Mouse (Mus musculus) stomach, postnatal 0 days (tissue): ENCODE data around the gene Krtap5-2. TPM values are rescaled to one million over a fixed set of nuclear protein-coding genes. Genes with fewer than 3 reads are reported as not detected.

ENCODE experiments used
- ATAC-seq: fragments of 200-750 bp; cut with Nextera tagmentation; 2 replicates; pipeline ENCODE4 v1.8.0; 2017; ENCODE audit not compliant: low FRiP score, low TSS enrichment
- DNase-seq: peaks from one replicate; pipeline ENCODE4 v3.0.0-alpha.2; 2016; ENCODE audit warnings: low spot score
- H3K27ac ChIP-seq: fragments of 300-500 bp; sonication (generic); replicated peaks from 2 replicates; pipeline ENCODE4 v1.5.1; 2014; ENCODE audit warnings: mild to moderate bottlenecking, control low read depth
- H3K27me3 ChIP-seq: fragments of 300-500 bp; sonication (generic); 2 replicates; pipeline ENCODE4 v1.6.1; 2014; ENCODE audit warnings: low read length; ENCODE audit not compliant: control insufficient read depth, insufficient read depth
- H3K36me3 ChIP-seq: fragments of 300-500 bp; sonication (generic); 2 replicates; pipeline ENCODE4 v1.6.1; 2014; ENCODE audit warnings: low read length, mixed read lengths; ENCODE audit not compliant: control insufficient read depth, insufficient read depth
- H3K4me1 ChIP-seq: fragments of 300-500 bp; sonication (generic); replicated peaks from 2 replicates; pipeline ENCODE4 v1.6.1; 2014; ENCODE audit warnings: antibody characterized with exemption; ENCODE audit not compliant: control insufficient read depth, insufficient read depth
- H3K4me2 ChIP-seq: fragments of 300-500 bp; sonication (generic); replicated peaks from 2 replicates; pipeline ENCODE4 v1.6.1; 2014; ENCODE audit warnings: low read depth, mild to moderate bottlenecking, control low read depth, moderate library complexity
- H3K4me3 ChIP-seq: fragments of 300-500 bp; sonication (generic); 2 replicates; pipeline ENCODE4 v1.5.1; 2014; ENCODE audit warnings: low read depth, low read length, control low read depth
- H3K9ac ChIP-seq: fragments of 300-500 bp; sonication (generic); 2 replicates; pipeline ENCODE4 v1.6.1; 2014; ENCODE audit warnings: mild to moderate bottlenecking, low read length, control low read depth, mixed read lengths
- H3K9me3 ChIP-seq: fragments of 300-500 bp; sonication (generic); 2 replicates; pipeline ENCODE4 v1.6.1; 2016; ENCODE audit warnings: low read length; ENCODE audit not compliant: control insufficient read depth
- CTCF ChIP-seq: IDR thresholded peaks from 2 replicates; pipeline ENCODE4 v1.5.1; 2016; ENCODE audit warnings: antibody characterized with exemption, low read depth, mild to moderate bottlenecking, moderate library complexity
- EP300 ChIP-seq: optimal IDR thresholded peaks from 2 replicates; pipeline ENCODE3; 2016; ENCODE audit warnings: antibody characterized with exemption
- WGBS: fragments of 180-500 bp; shearing (Covaris S2); extraction: QIAGEN DNeasy Blood & Tissue Kit; methylation state at CpG from one replicate; pipeline ENCODE4 v1.1.7; 2014; 5-methylcytosine and 5-hydroxymethylcytosine counted together
- polyA plus RNA-seq: library from polyadenylated mRNA; unstranded; fragments of >200 nt; fragmentation: Nextera tagmentation; extraction: Ambion mirVana; gene quantifications from 2 replicates; pipeline ENCODE4 v1.2.1, GENCODE M21; 2015

The Krtap5-2 gene
- polyA plus RNA-seq, 1 experiment from 2014 or later: not detected

- no peaks in the 10 kb centered on the region for H3K9me3 ChIP-seq
- H3K4me2 ChIP-seq: no peak overlapping the region
- no peaks in the 10 kb centered on the region for H3K36me3 ChIP-seq
- 39% methylated on average over 4 of the region's 4 CpGs for WGBS
- ATAC-seq (no peak), DNase-seq (peak; percentile 31)
- no peak overlapping the region for H3K27ac ChIP-seq
- H3K4me3 ChIP-seq: no peak overlapping the region
- no peak overlapping the region for H3K9ac ChIP-seq
- no peaks in the 10 kb centered on the region for H3K27me3 ChIP-seq
- TF ChIP-seq CTCF (peak; percentile 57), EP300 (no peak)
- no peaks in the 10 kb centered on the region for H3K4me1 ChIP-seq
Observed at GRCm38 (mm10) chr7:142134206-142134995, 41.4 kb downstream of the Krtap5-2 start.

- Histone ChIP-seq H3K27me3 (no peaks in the 10 kb centered on the region), H3K4me2 (no peak overlapping the region), H3K4me3 (no peak overlapping the region), H3K27ac (no peak overlapping the region), H3K9me3 (no peaks in the 10 kb centered on the region), H3K9ac (no peak overlapping the region), H3K4me1 (no peaks in the 10 kb centered on the region), H3K36me3 (no peaks in the 10 kb centered on the region)
- 63% methylated on average over 4 of the region's 4 CpGs for WGBS
- peak; percentile 54 for TF ChIP-seq CTCF
- no peak for TF ChIP-seq EP300
- ATAC-seq (no peak), DNase-seq (no peak)
Observed at GRCm38 (mm10) chr7:142128843-142129242, 47.0 kb downstream of the Krtap5-2 start.

Other genes starting within 250 kb of the Krtap5-2 start
- 0.62 and 0.75 TPM in 2 replicates for gene Brsk2, start 226.3 kb downstream of the Krtap5-2 start, polyA plus RNA-seq
- 61.5 and 65.8 TPM in 2 replicates for gene Mob2, start 114.9 kb downstream of the Krtap5-2 start, polyA plus RNA-seq
- gene Dusp8, start 80.2 kb downstream of the Krtap5-2 start, polyA plus RNA-seq: 3.6 and 5.6 TPM in 2 replicates
- not detected in 2 replicates for gene Gm45618, start 55.3 kb downstream of the Krtap5-2 start, polyA plus RNA-seq
- gene Gm39115, start 40.0 kb downstream of the Krtap5-2 start, polyA plus RNA-seq: not detected in 2 replicates
- gene Gm45337, start 31.4 kb downstream of the Krtap5-2 start, polyA plus RNA-seq: not detected in 2 replicates
- gene Gm29735, start 18.9 kb downstream of the Krtap5-2 start, polyA plus RNA-seq: not detected in 2 replicates
- gene Gm4553, start 10.3 kb downstream of the Krtap5-2 start, polyA plus RNA-seq: not detected in 2 replicates
- gene Gm10153, start 14.4 kb upstream of the Krtap5-2 start, polyA plus RNA-seq: not detected in 2 replicates
- gene Krtap5-3, start 25.4 kb upstream of the Krtap5-2 start, polyA plus RNA-seq: not detected in 2 replicates
- not detected in 2 replicates for gene Gm7579, start 35.9 kb upstream of the Krtap5-2 start, polyA plus RNA-seq
- gene Krtap5-5, start 54.0 kb upstream of the Krtap5-2 start, polyA plus RNA-seq: not detected in 2 replicates
- not detected in 2 replicates for gene Gm40460, start 65.1 kb upstream of the Krtap5-2 start, polyA plus RNA-seq
- not detected in 2 replicates for gene Gm2431, start 82.3 kb upstream of the Krtap5-2 start, polyA plus RNA-seq
- gene Gm4559, start 98.4 kb upstream of the Krtap5-2 start, polyA plus RNA-seq: not detected in 2 replicates
- not detected in 2 replicates for gene Krtap5-1, start 121.1 kb upstream of the Krtap5-2 start, polyA plus RNA-seq
- gene Krtap5-4, start 127.5 kb upstream of the Krtap5-2 start, polyA plus RNA-seq: not detected in 2 replicates
- gene Ifitm10, start 197.7 kb upstream of the Krtap5-2 start, polyA plus RNA-seq: 9.9 and 12.0 TPM in 2 replicates
- gene Gm49369, start 206.7 kb upstream of the Krtap5-2 start, polyA plus RNA-seq: 0.80 and 0.81 TPM in 2 replicates
- gene Ctsd, start 212.0 kb upstream of the Krtap5-2 start, polyA plus RNA-seq: 798 and 841 TPM in 2 replicates